Mouse (Mus musculus): ENCODE results near the gene Pm20d1. TPM values are rescaled to one million over a fixed set of nuclear protein-coding genes. Genes with fewer than 3 reads are reported as not detected.
"Not testable (repeated sequence)": the region's sequence is repeated elsewhere in the genome, so short reads cannot be mapped to it uniquely, and the experiment has no call there.

Pm20d1 gene
- polyA plus RNA-seq, 1 experiment from 2014 or later = 0.20 TPM

DNA sequence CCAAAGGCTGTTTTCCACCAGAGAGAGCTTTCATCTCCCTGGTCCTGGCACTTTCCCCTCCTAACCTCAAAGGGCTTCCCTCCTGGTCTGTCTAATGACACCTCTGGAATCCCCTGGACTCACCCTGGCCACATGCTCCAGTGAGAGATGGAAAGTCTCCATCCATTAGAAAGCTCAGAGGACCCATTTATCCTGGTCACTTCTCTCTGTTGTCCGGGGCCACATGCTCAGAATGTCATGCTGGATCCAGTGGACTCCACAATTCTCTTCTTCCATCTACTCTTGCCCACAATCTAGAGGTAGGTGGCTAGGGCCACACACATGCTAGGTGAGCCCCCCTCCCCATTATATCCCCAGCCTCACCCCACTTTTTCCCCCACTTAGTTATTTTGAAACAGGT, 11.8 kb downstream of the Pm20d1 start:
- Histone ChIP-seq H3K9me3 (ENCODE audit: control insufficient read depth, low read length) (no peaks in the 10 kb centered on the region), H3K9ac (replicated peaks; ENCODE audit: low read length) (no peak overlapping the region), H3K27ac (replicated peaks; ENCODE audit: low read depth, low read length) (no peak overlapping the region), H3K27me3 (ENCODE audit: control insufficient read depth, insufficient read depth, low read length) (no peaks in the 10 kb centered on the region), H3K4me2 (ENCODE audit: low read length) (no peak overlapping the region), H3K36me3 (ENCODE audit: control insufficient read depth, insufficient read depth, low read length) (no peaks in the 10 kb centered on the region), H3K4me3 (replicated peaks; ENCODE audit: low read depth, low read length) (no peak overlapping the region), H3K4me1 (ENCODE audit: control insufficient read depth, insufficient read depth, low read length) (no peaks in the 10 kb centered on the region)
- ATAC-seq (ENCODE audit: low FRiP score, low TSS enrichment) (no peak), DNase-seq (no peak)
- WGBS = 88% methylated on average over 1 of the region's 1 CpGs

DNA sequence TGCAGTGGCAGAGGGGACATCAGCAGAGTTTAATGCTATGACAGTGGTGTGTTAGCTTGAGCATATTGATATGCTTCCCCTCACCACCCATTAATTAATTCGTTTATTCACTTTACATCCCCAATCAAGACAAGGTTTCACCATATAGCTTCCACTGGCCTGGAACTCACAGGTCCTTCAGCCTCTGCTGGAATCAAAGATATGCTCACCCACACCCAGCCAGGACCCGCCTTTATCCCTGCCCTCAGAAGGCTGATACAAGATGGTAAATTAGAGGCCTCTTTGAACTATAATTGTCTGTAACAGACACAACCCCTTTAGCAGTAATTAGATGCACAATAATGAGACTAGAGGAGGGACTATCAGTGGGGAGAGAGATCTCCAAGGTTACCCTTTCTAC, 12.5 kb downstream of the Pm20d1 start:
- no peak overlapping the region for H3K9ac ChIP-seq (replicated peaks; ENCODE audit: low read length)
- no peak overlapping the region for H3K4me3 ChIP-seq (replicated peaks; ENCODE audit: low read depth, low read length)
- no peaks in the 10 kb centered on the region for H3K36me3 ChIP-seq (ENCODE audit: control insufficient read depth, insufficient read depth, low read length)
- H3K27me3 ChIP-seq (ENCODE audit: control insufficient read depth, insufficient read depth, low read length) = no peaks in the 10 kb centered on the region
- ATAC-seq (ENCODE audit: low FRiP score, low TSS enrichment) (no peak), DNase-seq (no peak)
- H3K4me2 ChIP-seq (ENCODE audit: low read length) = no peak overlapping the region
- H3K9me3 ChIP-seq (ENCODE audit: control insufficient read depth, low read length) = no peaks in the 10 kb centered on the region
- no peaks in the 10 kb centered on the region for H3K4me1 ChIP-seq (ENCODE audit: control insufficient read depth, insufficient read depth, low read length)
- 81% methylated on average over 2 of the region's 2 CpGs for WGBS
- H3K27ac ChIP-seq (replicated peaks; ENCODE audit: low read depth, low read length) = no peak overlapping the region

- Histone ChIP-seq H3K4me1 (ENCODE audit: control insufficient read depth, insufficient read depth, low read length) (no peaks in the 10 kb centered on the region), H3K27me3 (ENCODE audit: control insufficient read depth, insufficient read depth, low read length) (no peaks in the 10 kb centered on the region), H3K4me3 (replicated peaks; ENCODE audit: low read depth, low read length) (no peak overlapping the region), H3K4me2 (ENCODE audit: low read length) (no peak overlapping the region), H3K9me3 (ENCODE audit: control insufficient read depth, low read length) (no peaks in the 10 kb centered on the region), H3K27ac (replicated peaks; ENCODE audit: low read depth, low read length) (no peak overlapping the region), H3K9ac (replicated peaks; ENCODE audit: low read length) (no peak overlapping the region), H3K36me3 (ENCODE audit: control insufficient read depth, insufficient read depth, low read length) (no peaks in the 10 kb centered on the region)
- DNase-seq (no peak), ATAC-seq (ENCODE audit: low FRiP score, low TSS enrichment) (no peak)
- WGBS = 90% methylated on average over 1 of the region's 1 CpGs
Observed at GRCm38 (mm10) chr1:131811393-131811792, 14.2 kb downstream of the Pm20d1 start.

DNA sequence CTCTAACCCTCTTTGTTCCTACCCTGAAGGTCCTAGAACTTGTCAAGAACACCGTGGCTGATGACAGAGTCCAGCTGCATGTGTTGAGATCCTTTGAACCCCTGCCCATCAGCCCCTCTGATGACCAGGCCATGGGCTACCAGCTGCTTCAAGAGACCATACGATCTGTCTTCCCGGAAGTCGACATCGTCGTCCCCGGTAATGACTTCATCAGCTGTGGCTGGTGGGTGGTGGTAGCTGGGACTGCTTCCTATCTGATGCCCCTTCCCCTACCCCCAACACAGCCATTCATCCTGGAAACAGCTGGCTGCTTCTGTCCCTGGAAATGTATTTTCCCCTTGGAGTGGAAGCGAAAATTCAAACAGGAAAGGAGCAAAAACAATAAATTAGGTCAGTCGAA, 14.8 kb downstream of the Pm20d1 start:
- Histone ChIP-seq H3K9me3 (ENCODE audit: control insufficient read depth, low read length) (no peaks in the 10 kb centered on the region), H3K36me3 (ENCODE audit: control insufficient read depth, insufficient read depth, low read length) (no peaks in the 10 kb centered on the region), H3K4me1 (ENCODE audit: control insufficient read depth, insufficient read depth, low read length) (no peaks in the 10 kb centered on the region), H3K4me3 (replicated peaks; ENCODE audit: low read depth, low read length) (no peak overlapping the region), H3K27me3 (ENCODE audit: control insufficient read depth, insufficient read depth, low read length) (no peaks in the 10 kb centered on the region), H3K27ac (replicated peaks; ENCODE audit: low read depth, low read length) (no peak overlapping the region), H3K9ac (replicated peaks; ENCODE audit: low read length) (no peak overlapping the region), H3K4me2 (ENCODE audit: low read length) (no peak overlapping the region)
- ATAC-seq (ENCODE audit: low FRiP score, low TSS enrichment) (no peak), DNase-seq (no peak)
- 90% methylated on average over 9 of the region's 9 CpGs for WGBS

- H3K4me2 ChIP-seq (ENCODE audit: low read length) = no peak overlapping the region
- no peaks in the 10 kb centered on the region for H3K36me3 ChIP-seq (ENCODE audit: control insufficient read depth, insufficient read depth, low read length)
- no peak overlapping the region for H3K4me3 ChIP-seq (replicated peaks; ENCODE audit: low read depth, low read length)
- ATAC-seq (ENCODE audit: low FRiP score, low TSS enrichment) = no peak
- no peak overlapping the region for H3K27ac ChIP-seq (replicated peaks; ENCODE audit: low read depth, low read length)
- WGBS = 86% methylated on average over 9 of the region's 9 CpGs
- no peak overlapping the region for H3K9ac ChIP-seq (replicated peaks; ENCODE audit: low read length)
- no peaks in the 10 kb centered on the region for H3K4me1 ChIP-seq (ENCODE audit: control insufficient read depth, insufficient read depth, low read length)
- DNase-seq = no peak
- H3K9me3 ChIP-seq (ENCODE audit: control insufficient read depth, low read length) = no peaks in the 10 kb centered on the region
- H3K27me3 ChIP-seq (ENCODE audit: control insufficient read depth, insufficient read depth, low read length) = no peaks in the 10 kb centered on the region
Observed at GRCm38 (mm10) chr1:131812631-131813295, 15.6 kb downstream of the Pm20d1 start.

DNA sequence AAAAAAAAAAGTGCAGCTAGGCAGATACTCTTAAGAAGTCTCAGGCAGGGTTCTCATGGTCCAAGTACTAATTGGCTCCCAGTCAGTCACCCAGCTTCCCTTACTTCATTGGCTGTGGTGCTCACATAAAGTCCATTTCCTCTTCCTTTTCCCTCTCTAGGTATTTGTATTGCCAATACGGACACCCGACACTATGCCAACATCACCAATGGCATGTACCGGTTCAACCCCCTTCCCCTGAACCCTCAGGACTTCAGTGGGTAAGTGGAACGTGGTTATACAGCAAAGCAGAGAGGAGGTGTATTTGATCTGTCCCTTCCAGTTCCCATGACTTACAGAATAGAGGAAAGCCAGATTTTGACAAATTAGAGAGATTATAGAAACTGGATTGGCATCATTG, 16.6 kb downstream of the Pm20d1 start:
- no peak for ATAC-seq (ENCODE audit: low FRiP score, low TSS enrichment)
- H3K4me1 ChIP-seq (ENCODE audit: control insufficient read depth, insufficient read depth, low read length) = no peaks in the 10 kb centered on the region

GRCm38 (mm10) chr1:131814191-131814590, 17.0 kb downstream of the Pm20d1 start:
- WGBS = 85% methylated on average over 3 of the region's 3 CpGs
- no peaks in the 10 kb centered on the region for H3K27me3 ChIP-seq (ENCODE audit: control insufficient read depth, insufficient read depth, low read length)

More for the DNA sequence above, 16.6 kb downstream of the Pm20d1 start:
- no peaks in the 10 kb centered on the region for H3K9me3 ChIP-seq (ENCODE audit: control insufficient read depth, low read length)
- H3K27me3 ChIP-seq (ENCODE audit: control insufficient read depth, insufficient read depth, low read length) = no peaks in the 10 kb centered on the region
- no peak overlapping the region for H3K9ac ChIP-seq (replicated peaks; ENCODE audit: low read length)
- 92% methylated on average over 4 of the region's 4 CpGs for WGBS
- DNase-seq = no peak
- no peak overlapping the region for H3K4me2 ChIP-seq (ENCODE audit: low read length)
- H3K4me3 ChIP-seq (replicated peaks; ENCODE audit: low read depth, low read length) = no peak overlapping the region
- H3K27ac ChIP-seq (replicated peaks; ENCODE audit: low read depth, low read length) = no peak overlapping the region
- no peaks in the 10 kb centered on the region for H3K36me3 ChIP-seq (ENCODE audit: control insufficient read depth, insufficient read depth, low read length)

GRCm38 (mm10) chr1:131816886-131817285, 19.7 kb downstream of the Pm20d1 start:
- Histone ChIP-seq H3K4me1 (ENCODE audit: control insufficient read depth, insufficient read depth, low read length) (no peaks in the 10 kb centered on the region), H3K9ac (replicated peaks; ENCODE audit: low read length) (no peak overlapping the region), H3K9me3 (ENCODE audit: control insufficient read depth, low read length) (no peaks in the 10 kb centered on the region), H3K27ac (replicated peaks; ENCODE audit: low read depth, low read length) (no peak overlapping the region), H3K36me3 (ENCODE audit: control insufficient read depth, insufficient read depth, low read length) (no peaks in the 10 kb centered on the region), H3K27me3 (ENCODE audit: control insufficient read depth, insufficient read depth, low read length) (no peaks in the 10 kb centered on the region), H3K4me2 (ENCODE audit: low read length) (no peak overlapping the region), H3K4me3 (replicated peaks; ENCODE audit: low read depth, low read length) (no peak overlapping the region)
- ATAC-seq (ENCODE audit: low FRiP score, low TSS enrichment) (no peak), DNase-seq (no peak)
- 82% methylated on average over 6 of the region's 6 CpGs for WGBS

More at GRCm38 (mm10) chr1:131814191-131814590, 17.0 kb downstream of the Pm20d1 start:
- H3K4me1 ChIP-seq (ENCODE audit: control insufficient read depth, insufficient read depth, low read length) = no peaks in the 10 kb centered on the region
- no peaks in the 10 kb centered on the region for H3K36me3 ChIP-seq (ENCODE audit: control insufficient read depth, insufficient read depth, low read length)
- no peaks in the 10 kb centered on the region for H3K9me3 ChIP-seq (ENCODE audit: control insufficient read depth, low read length)
- ATAC-seq (ENCODE audit: low FRiP score, low TSS enrichment) (no peak), DNase-seq (no peak)
- no peak overlapping the region for H3K9ac ChIP-seq (replicated peaks; ENCODE audit: low read length)
- no peak overlapping the region for H3K4me2 ChIP-seq (ENCODE audit: low read length)
- H3K27ac ChIP-seq (replicated peaks; ENCODE audit: low read depth, low read length) = no peak overlapping the region
- no peak overlapping the region for H3K4me3 ChIP-seq (replicated peaks; ENCODE audit: low read depth, low read length)

DNA sequence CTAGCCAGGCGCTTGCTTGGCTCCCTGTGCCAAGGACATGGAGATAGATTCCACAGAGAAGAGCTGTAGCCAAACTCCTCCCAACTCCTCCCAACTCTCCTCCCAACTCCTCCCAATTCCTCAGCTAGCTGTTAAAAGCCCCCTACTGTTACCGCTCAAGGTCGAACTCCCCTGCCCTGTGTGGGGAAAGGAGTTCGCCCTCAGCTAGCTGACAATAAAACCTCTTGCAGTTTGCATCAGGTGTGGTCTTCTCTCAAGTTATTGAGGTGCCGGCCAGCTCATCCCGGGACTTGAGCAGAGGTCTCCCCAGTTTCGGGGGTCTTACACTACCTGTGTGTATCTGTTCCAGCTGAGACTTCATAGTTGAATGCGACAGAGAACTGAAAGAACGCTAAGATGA, 23.2 kb downstream of the Pm20d1 start:
- H3K4me1 ChIP-seq (ENCODE audit: control insufficient read depth, insufficient read depth, low read length); ATAC-seq (ENCODE audit: low FRiP score, low TSS enrichment); H3K9me3 ChIP-seq (ENCODE audit: control insufficient read depth, low read length); H3K27ac ChIP-seq (replicated peaks; ENCODE audit: low read depth, low read length); H3K9ac ChIP-seq (replicated peaks; ENCODE audit: low read length); H3K4me3 ChIP-seq (replicated peaks; ENCODE audit: low read depth, low read length); H3K36me3 ChIP-seq (ENCODE audit: control insufficient read depth, insufficient read depth, low read length); DNase-seq; H3K27me3 ChIP-seq (ENCODE audit: control insufficient read depth, insufficient read depth, low read length); H3K4me2 ChIP-seq (ENCODE audit: low read length): not testable (repeated sequence)
- WGBS = 81% methylated on average over 8 of the region's 9 CpGs
